Mouse (Mus musculus) bone marrow macrophage, adult 2 months (primary cell): Measurements from ENCODE around the gene Wtip. TPM values are rescaled to one million over a fixed set of nuclear protein-coding genes. Genes with fewer than 3 reads are reported as not detected.
"Not testable (repeated sequence)": the region's sequence is repeated elsewhere in the genome, so short reads cannot be mapped to it uniquely, and the experiment has no call there.

Experiments used
- H3K27ac ChIP-seq: 2 replicates; pipeline ENCODE4 v1.5.1; 2012; ENCODE audit warnings: low read depth, low read length; ENCODE audit not compliant: insufficient read depth
- H3K4me1 ChIP-seq: 2 replicates; pipeline ENCODE4 v1.6.1; 2012; ENCODE audit warnings: low read length; ENCODE audit not compliant: control insufficient read depth, insufficient read depth
- H3K4me3 ChIP-seq: 2 replicates; pipeline ENCODE4 v1.5.1; 2012; ENCODE audit warnings: mild to moderate bottlenecking, low read length, moderate library complexity; ENCODE audit not compliant: insufficient read depth
- CTCF ChIP-seq: IDR thresholded peaks from 2 replicates; pipeline ENCODE4 v1.5.1; 2012; ENCODE audit warnings: low read depth, mild to moderate bottlenecking, low read length, moderate library complexity
- POLR2A ChIP-seq: IDR thresholded peaks from 2 replicates; pipeline ENCODE4 v1.6.1; 2012; ENCODE audit warnings: mild to moderate bottlenecking, low read depth, low read length, borderline replicate concordance
- polyA plus RNA-seq: library from polyadenylated mRNA; stranded (reverse); fragments of >200 nt; gene quantifications from 2 replicates; pipeline ENCODE4 v1.2.4, GENCODE M21; 2012; ENCODE audit not compliant: missing spikeins, insufficient read depth, insufficient read length

Wtip gene
- polyA plus RNA-seq, 1 experiment, result 3.6 TPM

- no peak overlapping the region for H3K4me3 ChIP-seq
- TF ChIP-seq CTCF (no peak), POLR2A (no peak)
- no peak overlapping the region for H3K27ac ChIP-seq
- peaks cover 4% of the 10 kb centered on the region; the same call in 1 of the 2 replicates for H3K4me1 ChIP-seq
Measured at GRCm38 (mm10) chr7:34122987-34123720, 9.9 kb downstream of the Wtip start.

GRCm38 (mm10) chr7:34120636-34121035, 12.4 kb downstream of the Wtip start:
- not testable (repeated sequence) for H3K4me3 ChIP-seq, H3K4me1 ChIP-seq, H3K27ac ChIP-seq

GRCm38 (mm10) chr7:34116601-34117000, 16.5 kb downstream of the Wtip start:
- no peak overlapping the region for H3K27ac ChIP-seq
- TF ChIP-seq CTCF (no peak), POLR2A (no peak)
- H3K4me3 ChIP-seq, result no peak overlapping the region
- H3K4me1 ChIP-seq, result no peaks in the 10 kb centered on the region

GRCm38 (mm10) chr7:34109190-34109589, 23.9 kb downstream of the Wtip start:
- H3K4me3 ChIP-seq, result no peak overlapping the region
- TF ChIP-seq POLR2A (no peak), CTCF (no peak)
- no peak overlapping the region for H3K27ac ChIP-seq
- H3K4me1 ChIP-seq, result no peaks in the 10 kb centered on the region

- no peaks in the 10 kb centered on the region for H3K4me1 ChIP-seq
- no peak overlapping the region for H3K4me3 ChIP-seq
- no peak overlapping the region for H3K27ac ChIP-seq
- TF ChIP-seq CTCF, result no peak
- no peak for TF ChIP-seq POLR2A
Measured at GRCm38 (mm10) chr7:34101276-34101675, 31.8 kb downstream of the Wtip start.

- Histone ChIP-seq H3K4me1 (no peaks in the 10 kb centered on the region), H3K27ac (no peak overlapping the region), H3K4me3 (no peak overlapping the region)
- TF ChIP-seq CTCF, result no peak
- no peak for TF ChIP-seq POLR2A
Measured at GRCm38 (mm10) chr7:34100002-34100401, 33.1 kb downstream of the Wtip start.

GRCm38 (mm10) chr7:34094911-34095481, 38.1 kb downstream of the Wtip start, which contains the start of gene Scgb1b30:
Gene Scgb1b30 (plus strand): TSS chr7:34095431.
- TF ChIP-seq CTCF (no peak), POLR2A (no peak)
- no peak within 1 kb of the TSS for H3K27ac ChIP-seq
- H3K4me1 ChIP-seq, result no peaks in the 10 kb centered on the region
- no peak within 1 kb of the TSS for H3K4me3 ChIP-seq

- H3K4me3 ChIP-seq, H3K27ac ChIP-seq, H3K4me1 ChIP-seq: not testable (repeated sequence)
Measured at GRCm38 (mm10) chr7:34068132-34068531, 64.9 kb downstream of the Wtip start.

Other genes with a start within 250 kb of the Wtip start
- gene Scgb2b26, start 188.2 kb downstream of the Wtip start, polyA plus RNA-seq, result not detected in 2 replicates
- not detected in 2 replicates for gene Scgb2b27, start 119.3 kb downstream of the Wtip start, polyA plus RNA-seq
- gene Scgb1b27, start 111.8 kb downstream of the Wtip start, polyA plus RNA-seq, result not detected in 2 replicates
- gene Scgb1b30, start 37.8 kb downstream of the Wtip start, polyA plus RNA-seq, result not detected in 2 replicates
- gene Uba2, start 36.3 kb upstream of the Wtip start, polyA plus RNA-seq, result 63.1 and 63.8 TPM in 2 replicates
- gene Pdcd2l, start 63.4 kb upstream of the Wtip start, polyA plus RNA-seq, result 24.5 and 29.4 TPM in 2 replicates
- 630 and 641 TPM in 2 replicates for gene Gpi1, start 97.1 kb upstream of the Wtip start, polyA plus RNA-seq
- not detected in 2 replicates for gene Gm6096, start 117.8 kb upstream of the Wtip start, polyA plus RNA-seq
- gene 4931406P16Rik, start 180.3 kb upstream of the Wtip start, polyA plus RNA-seq, result 16.7 and 18.4 TPM in 2 replicates